Mouse (Mus musculus) left cerebral cortex, postnatal 10 days (tissue): ENCODE measurements around the gene N4bp2. TPM values are rescaled to one million over a fixed set of nuclear protein-coding genes. Genes with fewer than 3 reads are reported as not detected.

Experiments
- DNase-seq, 2 experiments: peaks; one replicate each; pipeline ENCODE4 v3.0.0; 2021 to 2022; ENCODE audit warnings: low spot score in 2 of 2, mixed read lengths in 1 of 2; ENCODE audit errors: extremely low spot score in 1 of 2
- intact Hi-C: fragments of 180-260 bp; cut with DNase I; formaldehyde crosslinking; loops from one replicate; pipeline ENCODE4 v1.15.1; 2025
- total RNA-seq, 2 experiments: library from RNA; stranded (reverse); gene quantifications; 2 replicates each; pipeline ENCODE4 v1.2.3; 2021

Gene N4bp2
- total RNA-seq, 2 experiments from 2014 or later: 15.5 to 18.6 TPM

GRCm38 (mm10) chr5:65878367-65878766 is 115.0 kb downstream of the N4bp2 start:
- DNase-seq: no peak
- intact Hi-C loops: no loop called here

Other genes with a start within 250 kb of the N4bp2 start
- gene Smim14, start 226.3 kb upstream of the N4bp2 start, total RNA-seq: 100 to 1,000 TPM; 127 to 143 TPM
- gene Ube2k, start 226.3 kb upstream of the N4bp2 start, total RNA-seq: 100 to 1,000 TPM; 134 to 138 TPM
- gene Pds5a, start 65.2 kb upstream of the N4bp2 start, total RNA-seq: 10 to 100 TPM; 67.3 to 69.9 TPM
- gene Rhoh, start 97.7 kb downstream of the N4bp2 start, total RNA-seq: under 1 TPM; 0.79 to 0.91 TPM
- not detected for gene Chrna9, start 171.4 kb downstream of the N4bp2 start, total RNA-seq
- not detected for gene 9130230L23Rik, start 240.8 kb downstream of the N4bp2 start, total RNA-seq